Mouse (Mus musculus): ENCODE results near the gene Tbx1. TPM values are rescaled to one million over a fixed set of nuclear protein-coding genes. Genes with fewer than 3 reads are reported as not detected.

Gene Tbx1
- polyA plus RNA-seq, 1 experiment from 2014 or later = 0.48 TPM

DNA sequence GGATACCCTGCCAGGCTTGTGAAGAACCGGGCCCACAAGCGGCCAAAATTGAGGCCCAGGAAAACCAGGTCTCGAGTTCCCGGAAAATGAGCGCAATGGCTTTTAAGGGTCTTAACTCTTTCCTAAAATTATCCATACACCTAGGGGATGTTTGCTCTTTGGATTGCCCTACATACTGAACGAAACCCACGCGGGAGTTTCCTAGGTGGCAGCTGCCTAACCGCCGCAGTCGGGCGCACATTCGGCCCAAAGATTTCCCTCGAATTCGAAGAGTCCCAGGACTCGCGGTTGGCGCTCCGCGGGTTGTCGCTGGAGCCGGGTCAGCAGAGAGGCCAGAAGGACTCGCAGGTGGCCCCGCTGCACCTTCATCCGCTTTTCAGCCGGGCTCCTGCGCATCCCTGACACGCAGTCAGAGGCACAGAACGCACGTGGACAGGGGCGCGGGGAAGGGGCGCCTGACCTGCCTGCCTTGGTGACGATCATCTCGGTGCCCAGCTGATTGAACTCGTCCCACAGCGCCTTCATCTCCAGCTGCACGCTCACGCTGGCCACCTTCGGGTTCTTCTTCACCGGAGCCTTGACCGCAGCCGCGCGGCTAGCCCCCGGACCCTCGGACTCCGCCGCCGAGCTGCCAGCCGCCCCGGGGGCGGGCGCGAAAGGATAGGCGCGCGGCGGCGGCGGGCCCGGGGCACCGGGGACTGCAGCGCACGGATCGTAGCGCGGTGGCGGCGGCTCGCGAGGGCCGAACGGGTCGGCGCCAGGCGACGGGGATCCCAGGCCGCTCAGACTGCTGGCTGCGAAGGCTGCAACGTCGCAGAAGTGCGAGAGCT lies 4.2 kb downstream of the Tbx1 start:
- Histone ChIP-seq H3K4me2 (ENCODE audit: low read length) (peak overlapping the region; percentile 50), H3K27me3 (replicated peaks; ENCODE audit: control insufficient read depth, insufficient read depth, low read length) (peaks cover 100% of the 10 kb centered on the region), H3K9ac (ENCODE audit: low read length) (peak overlapping the region; percentile 43), H3K9me3 (replicated peaks; ENCODE audit: control insufficient read depth, low read length) (no peaks in the 10 kb centered on the region), H3K36me3 (ENCODE audit: control insufficient read depth, insufficient read depth, low read length) (no peaks in the 10 kb centered on the region), H3K4me1 (ENCODE audit: control insufficient read depth, insufficient read depth, low read length) (peaks cover 6% of the 10 kb centered on the region), H3K27ac (ENCODE audit: low read depth, low read length) (no peak overlapping the region), H3K4me3 (ENCODE audit: low read depth, low read length) (peak overlapping the region; percentile 30)
- DNase-seq (ENCODE audit: low spot score) (no peak), ATAC-seq (no peak)
- WGBS = under 1% methylated on average over 83 of the region's 83 CpGs

DNA sequence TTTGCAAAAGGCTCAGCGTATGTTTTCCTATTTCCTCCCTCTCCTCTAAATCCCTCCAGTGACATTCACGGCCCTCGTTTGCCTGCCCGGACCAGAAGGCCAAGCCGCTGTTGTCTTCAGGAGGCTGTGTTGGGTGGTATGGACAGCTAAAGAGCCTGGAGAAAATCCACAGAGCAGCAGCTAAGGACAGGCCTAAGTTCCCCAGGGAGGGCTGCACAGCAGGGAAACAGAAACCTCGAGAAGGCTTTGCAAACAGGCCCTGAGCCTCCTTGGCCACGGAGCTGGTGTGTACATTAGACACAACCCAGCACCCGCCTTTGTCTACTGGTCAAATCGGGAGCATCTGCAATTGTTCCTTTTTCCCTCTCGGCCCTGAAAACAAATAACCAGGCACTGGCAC lies 4.8 kb downstream of the Tbx1 start:
- Histone ChIP-seq H3K27me3 (replicated peaks; ENCODE audit: control insufficient read depth, insufficient read depth, low read length) (peaks cover 99% of the 10 kb centered on the region), H3K4me2 (ENCODE audit: low read length) (no peak overlapping the region), H3K36me3 (ENCODE audit: control insufficient read depth, insufficient read depth, low read length) (no peaks in the 10 kb centered on the region), H3K9ac (ENCODE audit: low read length) (peak overlapping the region; percentile 8; the same call in 1 of the 2 replicates), H3K9me3 (replicated peaks; ENCODE audit: control insufficient read depth, low read length) (no peaks in the 10 kb centered on the region), H3K27ac (ENCODE audit: low read depth, low read length) (no peak overlapping the region), H3K4me1 (ENCODE audit: control insufficient read depth, insufficient read depth, low read length) (peaks cover 6% of the 10 kb centered on the region), H3K4me3 (ENCODE audit: low read depth, low read length) (peak overlapping the region; percentile 30; the same call in 1 of the 2 replicates)
- no peak for DNase-seq (ENCODE audit: low spot score)
- WGBS = 5% methylated on average over 10 of the region's 10 CpGs
- no peak for ATAC-seq

DNA sequence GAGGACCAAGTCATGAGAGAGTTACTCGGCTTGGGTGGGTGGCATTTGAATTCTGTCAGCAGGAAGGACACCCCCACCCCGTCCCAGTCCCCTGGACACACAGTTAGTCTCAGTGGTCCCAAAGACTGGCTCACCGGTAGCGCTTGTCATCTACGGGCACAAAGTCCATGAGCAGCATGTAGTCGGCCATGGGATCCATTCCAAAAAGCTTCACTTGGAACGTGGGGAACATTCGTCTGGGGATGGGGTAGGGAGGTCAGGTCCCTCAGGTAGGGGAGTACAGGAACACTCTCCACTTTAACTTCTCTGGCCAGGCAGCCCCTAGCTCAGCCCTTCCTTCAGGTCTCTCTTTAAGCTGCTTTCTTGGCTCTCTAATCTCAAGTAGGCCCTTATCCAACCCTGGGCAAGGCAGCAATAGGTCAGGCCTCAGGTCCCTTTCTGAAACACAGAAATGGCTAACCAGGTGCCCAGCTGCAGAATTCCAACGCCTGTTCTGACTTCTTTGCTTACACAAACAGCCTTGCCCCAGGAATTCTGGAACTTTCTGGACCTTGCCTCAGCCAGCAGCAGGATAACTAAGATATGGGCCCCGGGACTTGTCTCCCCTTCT lies 5.5 kb downstream of the Tbx1 start:
- no peaks in the 10 kb centered on the region for H3K9me3 ChIP-seq (replicated peaks; ENCODE audit: control insufficient read depth, low read length)
- no peaks in the 10 kb centered on the region for H3K36me3 ChIP-seq (ENCODE audit: control insufficient read depth, insufficient read depth, low read length)
- no peak overlapping the region for H3K4me3 ChIP-seq (ENCODE audit: low read depth, low read length)
- H3K4me2 ChIP-seq (ENCODE audit: low read length) = no peak overlapping the region
- H3K27ac ChIP-seq (ENCODE audit: low read depth, low read length) = no peak overlapping the region
- ATAC-seq (no peak), DNase-seq (ENCODE audit: low spot score) (no peak)
- H3K27me3 ChIP-seq (replicated peaks; ENCODE audit: control insufficient read depth, insufficient read depth, low read length) = peaks cover 99% of the 10 kb centered on the region
- peaks cover 2% of the 10 kb centered on the region for H3K4me1 ChIP-seq (ENCODE audit: control insufficient read depth, insufficient read depth, low read length)
- WGBS = 6% methylated on average over 10 of the region's 10 CpGs
- H3K9ac ChIP-seq (ENCODE audit: low read length) = no peak overlapping the region

DNA sequence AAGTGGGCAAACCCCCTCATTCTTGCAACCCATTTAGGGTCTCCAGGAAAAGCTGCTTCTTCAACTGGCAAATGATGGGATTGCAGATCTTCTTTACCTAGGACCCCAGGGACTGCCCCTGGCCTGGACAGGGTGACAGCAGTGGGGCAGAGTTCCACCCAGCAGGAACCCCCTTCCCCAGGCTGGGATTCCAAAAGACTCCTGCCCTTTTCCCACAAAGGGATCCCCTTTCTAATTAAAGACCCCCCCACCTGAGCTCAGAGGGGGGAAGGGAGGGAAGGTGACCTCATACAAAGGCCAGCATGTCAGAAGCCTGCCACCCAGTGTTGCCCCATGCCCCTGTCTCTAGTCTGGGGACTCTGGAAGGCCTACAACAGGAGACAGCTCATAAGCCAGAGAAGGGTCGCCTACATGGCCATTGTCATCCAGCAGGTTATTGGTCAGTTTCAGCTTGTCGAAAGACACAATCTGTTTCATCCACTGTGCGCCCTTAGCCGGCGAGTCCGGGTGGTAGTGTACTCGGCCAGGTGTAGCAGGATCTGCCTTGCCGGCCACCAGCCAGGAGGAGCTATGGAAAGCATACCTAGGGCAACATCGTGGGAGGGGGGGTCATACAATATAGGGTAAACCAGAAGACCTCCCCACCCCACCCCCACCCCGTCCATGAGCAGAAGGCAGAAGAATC lies 6.7 kb downstream of the Tbx1 start:
- ATAC-seq = no peak
- 5% methylated on average over 10 of the region's 10 CpGs for WGBS

DNA sequence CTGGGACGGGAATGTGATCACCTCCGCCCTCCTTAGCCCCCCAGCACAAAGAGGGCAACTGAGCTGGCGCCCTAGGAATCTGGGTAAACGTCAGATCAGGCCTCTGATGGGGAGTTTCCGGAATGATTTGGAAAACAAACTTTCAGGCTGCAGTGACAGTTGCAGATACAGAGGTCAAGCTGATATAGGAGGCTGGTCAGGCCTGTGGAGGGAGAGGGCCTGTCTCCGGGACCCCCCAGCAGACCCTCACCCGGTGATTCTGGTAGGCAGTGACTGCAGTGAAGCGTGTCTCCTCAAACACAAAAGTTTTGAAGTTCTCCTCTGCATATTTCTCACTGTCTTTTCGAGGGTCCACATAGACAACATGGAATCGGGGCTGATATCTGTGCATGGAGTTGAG lies 7.3 kb downstream of the Tbx1 start:
- Histone ChIP-seq H3K27ac (ENCODE audit: low read depth, low read length) (no peak overlapping the region), H3K27me3 (replicated peaks; ENCODE audit: control insufficient read depth, insufficient read depth, low read length) (peaks cover 95% of the 10 kb centered on the region), H3K4me2 (ENCODE audit: low read length) (no peak overlapping the region), H3K36me3 (ENCODE audit: control insufficient read depth, insufficient read depth, low read length) (no peaks in the 10 kb centered on the region), H3K9me3 (replicated peaks; ENCODE audit: control insufficient read depth, low read length) (no peaks in the 10 kb centered on the region), H3K4me3 (ENCODE audit: low read depth, low read length) (no peak overlapping the region), H3K9ac (ENCODE audit: low read length) (no peak overlapping the region), H3K4me1 (ENCODE audit: control insufficient read depth, insufficient read depth, low read length) (peaks cover 2% of the 10 kb centered on the region)
- 6% methylated on average over 10 of the region's 10 CpGs for WGBS
- DNase-seq (ENCODE audit: low spot score) (no peak), ATAC-seq (no peak)

More for the DNA sequence above, 6.7 kb downstream of the Tbx1 start:
- Histone ChIP-seq H3K4me2 (ENCODE audit: low read length) (no peak overlapping the region), H3K27ac (ENCODE audit: low read depth, low read length) (no peak overlapping the region), H3K27me3 (replicated peaks; ENCODE audit: control insufficient read depth, insufficient read depth, low read length) (peaks cover 96% of the 10 kb centered on the region), H3K9me3 (replicated peaks; ENCODE audit: control insufficient read depth, low read length) (no peaks in the 10 kb centered on the region), H3K36me3 (ENCODE audit: control insufficient read depth, insufficient read depth, low read length) (no peaks in the 10 kb centered on the region), H3K4me1 (ENCODE audit: control insufficient read depth, insufficient read depth, low read length) (peaks cover 2% of the 10 kb centered on the region), H3K4me3 (ENCODE audit: low read depth, low read length) (no peak overlapping the region), H3K9ac (ENCODE audit: low read length) (no peak overlapping the region)
- DNase-seq (ENCODE audit: low spot score) = no peak

DNA sequence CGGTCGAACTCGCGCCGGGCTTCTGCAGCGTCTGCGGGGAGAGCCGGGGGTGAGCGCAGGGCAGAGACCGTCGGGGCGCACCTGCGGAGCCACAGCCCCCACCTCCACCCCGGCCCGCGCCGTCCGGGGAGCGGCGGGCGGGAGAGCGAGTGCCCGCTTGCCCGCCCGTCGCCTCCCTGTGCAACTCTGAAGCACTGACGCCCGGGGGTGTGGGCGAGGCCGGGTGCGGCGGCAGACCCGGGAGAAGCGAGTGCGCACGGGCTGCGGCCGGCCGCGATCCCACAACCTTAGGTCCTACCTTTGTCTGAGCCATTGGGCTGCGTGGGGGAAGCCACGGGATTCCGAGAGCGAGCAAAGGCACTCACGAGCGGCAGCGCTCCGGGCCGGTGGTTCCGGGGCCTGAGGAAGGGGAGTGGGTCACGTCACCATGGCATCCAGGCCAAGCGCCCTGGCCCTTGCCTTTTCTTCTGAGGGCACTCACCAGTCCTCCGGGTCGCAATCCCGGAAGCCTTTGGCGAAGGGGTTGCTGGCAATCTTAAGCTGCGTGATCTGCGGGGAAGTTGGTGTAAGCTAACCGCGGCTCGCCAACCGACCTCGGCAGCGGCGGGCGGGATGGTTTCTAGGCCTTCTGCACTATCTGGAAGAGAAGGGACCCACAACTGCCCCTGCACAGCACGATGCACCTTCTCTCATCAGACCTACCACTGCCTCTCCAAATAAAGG lies 7.9 kb downstream of the Tbx1 start:
- no peak overlapping the region for H3K9ac ChIP-seq (ENCODE audit: low read length)
- H3K9me3 ChIP-seq (replicated peaks; ENCODE audit: control insufficient read depth, low read length) = no peaks in the 10 kb centered on the region
- ATAC-seq = no peak
- no peak overlapping the region for H3K27ac ChIP-seq (ENCODE audit: low read depth, low read length)
- H3K4me3 ChIP-seq (ENCODE audit: low read depth, low read length) = peak overlapping the region; percentile 31
- H3K4me2 ChIP-seq (ENCODE audit: low read length) = peak overlapping the region; percentile 50
- H3K36me3 ChIP-seq (ENCODE audit: control insufficient read depth, insufficient read depth, low read length) = no peaks in the 10 kb centered on the region
- WGBS = under 1% methylated on average over 56 of the region's 67 CpGs
- H3K4me1 ChIP-seq (ENCODE audit: control insufficient read depth, insufficient read depth, low read length) = peaks cover 2% of the 10 kb centered on the region; the same call in 1 of the 2 replicates
- H3K27me3 ChIP-seq (replicated peaks; ENCODE audit: control insufficient read depth, insufficient read depth, low read length) = peaks cover 93% of the 10 kb centered on the region
- no peak for DNase-seq (ENCODE audit: low spot score)

DNA sequence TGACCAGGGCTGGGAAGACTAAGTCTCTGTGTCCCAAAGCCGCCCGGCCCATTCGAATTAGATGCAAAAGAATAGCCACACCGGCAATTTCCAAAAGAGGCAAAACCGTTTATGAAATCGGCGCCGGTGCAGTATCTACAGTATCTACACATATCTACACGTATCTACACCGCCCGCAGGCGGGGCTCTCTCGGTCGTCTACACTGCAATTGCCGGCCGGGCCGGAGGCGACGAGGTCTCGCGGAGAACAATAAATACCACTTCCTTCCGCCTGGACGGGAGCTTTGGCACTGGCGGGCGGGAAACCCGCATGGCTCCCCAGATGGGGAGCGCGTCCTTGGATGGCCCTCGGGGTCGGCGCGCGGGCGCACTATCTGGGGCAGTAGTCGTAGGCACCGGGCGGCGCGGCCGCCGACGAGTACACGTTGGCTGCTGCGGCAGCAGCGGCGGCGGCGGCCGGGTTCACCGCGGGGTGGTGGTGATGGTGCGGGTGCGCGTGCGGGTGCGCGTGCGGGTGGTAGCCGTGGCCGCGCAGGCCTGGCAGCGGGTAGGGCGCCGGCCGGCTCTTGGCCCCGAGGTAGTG lies 8.8 kb downstream of the Tbx1 start:
- no peaks in the 10 kb centered on the region for H3K36me3 ChIP-seq (ENCODE audit: control insufficient read depth, insufficient read depth, low read length)
- DNase-seq (ENCODE audit: low spot score) = no peak
- ATAC-seq = peak; percentile 29
- H3K9me3 ChIP-seq (replicated peaks; ENCODE audit: control insufficient read depth, low read length) = no peaks in the 10 kb centered on the region
- under 1% methylated on average over 63 of the region's 66 CpGs for WGBS
- H3K27me3 ChIP-seq (replicated peaks; ENCODE audit: control insufficient read depth, insufficient read depth, low read length) = peaks cover 85% of the 10 kb centered on the region
- H3K9ac ChIP-seq (ENCODE audit: low read length) = peak overlapping the region; percentile 29; the same call in 1 of the 2 replicates
- H3K4me2 ChIP-seq (ENCODE audit: low read length) = peak overlapping the region; percentile 50
- H3K27ac ChIP-seq (ENCODE audit: low read depth, low read length) = no peak overlapping the region
- peaks cover 2% of the 10 kb centered on the region; the same call in 1 of the 2 replicates for H3K4me1 ChIP-seq (ENCODE audit: control insufficient read depth, insufficient read depth, low read length)
- peak overlapping the region; percentile 31 for H3K4me3 ChIP-seq (ENCODE audit: low read depth, low read length)

DNA sequence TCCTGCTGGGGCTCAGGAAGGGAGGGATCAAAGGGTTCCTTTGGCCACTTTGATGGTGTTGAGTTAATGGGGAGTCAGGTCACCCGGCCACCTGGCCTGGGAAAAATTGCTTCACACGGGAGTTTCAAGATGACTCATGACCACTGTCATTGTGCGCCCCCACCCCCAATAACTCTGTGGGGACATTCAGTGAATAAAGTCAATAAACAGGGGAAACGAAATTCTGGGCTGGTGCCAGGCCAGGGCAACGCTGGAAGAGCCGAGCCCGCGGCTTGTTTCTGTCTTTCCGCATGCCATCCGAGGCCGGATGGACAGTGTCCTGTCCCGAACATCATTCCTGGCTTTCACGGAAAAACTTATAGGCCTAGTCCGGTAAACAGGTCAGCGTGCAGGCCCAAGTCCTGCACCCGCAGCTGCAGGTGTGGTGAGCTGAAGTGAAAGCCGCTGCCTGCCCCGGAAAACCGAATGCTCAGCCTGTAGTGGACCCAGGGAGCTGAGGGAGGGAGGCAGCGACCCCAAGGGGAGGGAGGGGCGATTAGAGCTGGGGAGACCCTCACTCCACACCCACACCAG lies 9.3 kb downstream of the Tbx1 start:
- H3K4me3 ChIP-seq (ENCODE audit: low read depth, low read length) = peak overlapping the region; percentile 31; the same call in 1 of the 2 replicates
- ATAC-seq (no peak), DNase-seq (ENCODE audit: low spot score) (no peak)
- H3K4me1 ChIP-seq (ENCODE audit: control insufficient read depth, insufficient read depth, low read length) = no peaks in the 10 kb centered on the region
- H3K9ac ChIP-seq (ENCODE audit: low read length) = no peak overlapping the region
- no peaks in the 10 kb centered on the region for H3K36me3 ChIP-seq (ENCODE audit: control insufficient read depth, insufficient read depth, low read length)
- H3K27me3 ChIP-seq (replicated peaks; ENCODE audit: control insufficient read depth, insufficient read depth, low read length) = peaks cover 79% of the 10 kb centered on the region
- WGBS = 5% methylated on average over 21 of the region's 21 CpGs
- H3K4me2 ChIP-seq (ENCODE audit: low read length) = peak overlapping the region; percentile 50
- H3K27ac ChIP-seq (ENCODE audit: low read depth, low read length) = no peak overlapping the region
- H3K9me3 ChIP-seq (replicated peaks; ENCODE audit: control insufficient read depth, low read length) = no peaks in the 10 kb centered on the region
